Mouse (Mus musculus): ENCODE results near the gene Gck. TPM values are rescaled to one million over a fixed set of nuclear protein-coding genes. Genes with fewer than 3 reads are reported as not detected.

Gene Gck
- total and polyA plus RNA-seq, 2 experiments from 2014 or later, result 7.7 to 13.2 TPM

- H3K36me3 ChIP-seq (ENCODE audit: insufficient read depth, low read length), result no peaks in the 10 kb centered on the region
- no peak for TF ChIP-seq CTCF (IDR thresholded peaks at IDR 0.05)
- no peak overlapping the region for H3K9ac ChIP-seq (replicated peaks; ENCODE audit: low read length, poor library complexity, severe bottlenecking)
- H3K4me3 ChIP-seq (ENCODE audit: low read depth, low read length), result no peak overlapping the region
- no peak overlapping the region for H3K4me2 ChIP-seq (ENCODE audit: low read depth, low read length, poor library complexity, severe bottlenecking)
- H3K27me3 ChIP-seq (ENCODE audit: insufficient read depth, low read length), result peaks cover 26% of the 10 kb centered on the region
- no peak overlapping the region for H3K27ac ChIP-seq (ENCODE audit: low read depth, low read length)
- no peak for ATAC-seq (ENCODE audit: low FRiP score)
- H3K9me3 ChIP-seq (ENCODE audit: low read length), result no peaks in the 10 kb centered on the region
- DNase-seq (ENCODE audit: low spot score), result no peak
- WGBS, result 87% methylated on average over 13 of the region's 13 CpGs
- H3K4me1 ChIP-seq (ENCODE audit: insufficient read depth, low read length), result no peaks in the 10 kb centered on the region
Observed at GRCm38 (mm10) chr11:5859883-5860550, 89.9 kb downstream of the Gck start.

DNA sequence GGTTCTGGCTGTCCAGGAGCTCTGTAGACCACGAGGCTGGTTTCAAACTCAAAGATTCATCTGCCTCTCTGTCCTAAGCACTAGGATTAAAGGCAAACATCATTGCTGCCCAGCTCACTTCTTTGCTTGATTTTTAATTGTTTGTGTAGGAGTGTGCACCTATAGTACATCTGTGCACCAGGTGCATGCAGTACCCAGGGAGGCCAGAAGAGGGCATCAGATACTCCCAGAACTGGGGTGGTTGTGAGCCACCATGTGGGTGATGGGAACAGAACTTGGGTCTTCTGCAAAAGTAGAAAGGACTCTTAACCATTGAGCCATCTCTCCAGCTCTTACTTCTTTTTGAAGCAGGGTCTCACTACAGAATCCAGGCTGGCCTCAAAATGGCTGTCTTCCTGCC, 91.2 kb downstream of the Gck start:
- WGBS, result 93% methylated on average over 1 of the region's 1 CpGs
- Histone ChIP-seq H3K4me3 (ENCODE audit: low read depth, low read length) (no peak overlapping the region), H3K27me3 (ENCODE audit: insufficient read depth, low read length) (peaks cover 26% of the 10 kb centered on the region), H3K4me2 (ENCODE audit: low read depth, low read length, poor library complexity, severe bottlenecking) (no peak overlapping the region), H3K4me1 (ENCODE audit: insufficient read depth, low read length) (no peaks in the 10 kb centered on the region), H3K36me3 (ENCODE audit: insufficient read depth, low read length) (no peaks in the 10 kb centered on the region), H3K9me3 (ENCODE audit: low read length) (no peaks in the 10 kb centered on the region), H3K9ac (replicated peaks; ENCODE audit: low read length, poor library complexity, severe bottlenecking) (no peak overlapping the region), H3K27ac (ENCODE audit: low read depth, low read length) (no peak overlapping the region)
- TF ChIP-seq CTCF (IDR thresholded peaks at IDR 0.05), result peak; percentile 30
- DNase-seq (ENCODE audit: low spot score), result no peak
- ATAC-seq (ENCODE audit: low FRiP score), result no peak

DNA sequence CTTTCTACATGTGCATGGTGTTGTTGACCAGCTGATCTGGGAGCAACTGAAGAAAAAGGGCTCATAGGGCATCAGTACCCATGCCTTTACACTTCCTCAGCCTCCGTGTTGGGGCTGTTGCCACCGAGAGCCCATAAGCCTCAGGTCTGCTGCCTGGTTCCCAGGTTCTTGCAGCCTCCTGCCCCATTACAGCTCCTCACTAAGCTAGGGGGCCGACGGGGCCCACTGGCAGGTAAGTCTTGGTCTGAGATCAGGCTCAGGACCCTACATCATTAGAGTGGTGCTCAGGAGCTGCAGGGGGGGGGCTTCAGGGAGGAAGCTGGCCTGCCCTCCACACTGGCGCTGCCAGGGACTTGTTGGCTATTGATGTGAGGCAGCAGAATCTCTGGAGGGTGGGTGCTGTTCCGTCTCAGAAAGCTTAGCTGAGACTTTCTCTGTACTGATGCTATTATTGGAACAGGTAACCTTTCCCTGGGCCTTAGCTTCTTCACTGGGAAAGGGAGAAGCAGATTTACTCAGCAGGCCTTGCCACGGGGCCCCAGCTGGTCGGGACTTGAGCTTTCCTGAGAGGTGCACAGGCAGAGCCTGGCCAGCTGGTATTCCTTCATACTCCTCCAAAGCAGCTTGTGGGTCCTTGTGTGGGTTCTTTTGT, 93.3 kb downstream of the Gck start:
- peaks cover 14% of the 10 kb centered on the region for H3K27me3 ChIP-seq (ENCODE audit: insufficient read depth, low read length)
- no peaks in the 10 kb centered on the region for H3K36me3 ChIP-seq (ENCODE audit: insufficient read depth, low read length)
- no peak for DNase-seq (ENCODE audit: low spot score)
- 78% methylated on average over 8 of the region's 8 CpGs for WGBS
- ATAC-seq (ENCODE audit: low FRiP score), result no peak
- no peak overlapping the region for H3K27ac ChIP-seq (ENCODE audit: low read depth, low read length)
- H3K4me3 ChIP-seq (ENCODE audit: low read depth, low read length), result no peak overlapping the region
- no peak overlapping the region for H3K4me2 ChIP-seq (ENCODE audit: low read depth, low read length, poor library complexity, severe bottlenecking)
- no peak overlapping the region for H3K9ac ChIP-seq (replicated peaks; ENCODE audit: low read length, poor library complexity, severe bottlenecking)
- H3K4me1 ChIP-seq (ENCODE audit: insufficient read depth, low read length), result no peaks in the 10 kb centered on the region
- TF ChIP-seq CTCF (IDR thresholded peaks at IDR 0.05), result no peak
- no peaks in the 10 kb centered on the region for H3K9me3 ChIP-seq (ENCODE audit: low read length)

DNA sequence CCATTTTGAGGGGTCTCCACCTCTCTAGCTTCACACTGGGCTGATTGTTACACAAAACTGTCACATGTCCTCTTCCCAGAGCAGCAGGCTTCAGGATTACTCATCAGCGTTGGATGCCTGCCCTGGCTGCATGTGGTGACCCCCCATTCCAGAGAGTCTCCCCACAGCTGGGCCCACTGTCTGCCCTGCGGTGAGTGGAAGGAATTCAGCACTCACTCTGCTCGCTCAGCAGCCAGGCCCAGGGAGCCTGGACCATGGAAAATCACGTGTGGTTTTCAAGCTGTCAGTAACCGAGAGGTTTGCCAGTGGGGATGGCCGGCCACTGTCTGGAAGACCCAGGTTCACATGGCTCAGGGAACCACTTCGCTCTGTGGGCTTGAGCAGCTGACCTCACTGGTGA, 94.0 kb downstream of the Gck start:
- DNase-seq (ENCODE audit: low spot score), result peak; percentile 63
- Histone ChIP-seq H3K27ac (ENCODE audit: low read depth, low read length) (no peak overlapping the region), H3K36me3 (ENCODE audit: insufficient read depth, low read length) (no peaks in the 10 kb centered on the region), H3K4me2 (ENCODE audit: low read depth, low read length, poor library complexity, severe bottlenecking) (no peak overlapping the region), H3K4me1 (ENCODE audit: insufficient read depth, low read length) (no peaks in the 10 kb centered on the region), H3K4me3 (ENCODE audit: low read depth, low read length) (no peak overlapping the region), H3K9ac (replicated peaks; ENCODE audit: low read length, poor library complexity, severe bottlenecking) (no peak overlapping the region), H3K27me3 (ENCODE audit: insufficient read depth, low read length) (peaks cover 7% of the 10 kb centered on the region; the same call in 1 of the 2 replicates), H3K9me3 (ENCODE audit: low read length) (no peaks in the 10 kb centered on the region)
- WGBS, result 42% methylated on average over 7 of the region's 7 CpGs
- peak; percentile 52; the same call in 1 of the 2 replicates for ATAC-seq (ENCODE audit: low FRiP score)
- TF ChIP-seq CTCF (IDR thresholded peaks at IDR 0.05), result no peak

GRCm38 (mm10) chr11:5855481-5855880, 94.4 kb downstream of the Gck start:
- Histone ChIP-seq H3K9me3 (ENCODE audit: low read length) (no peaks in the 10 kb centered on the region), H3K27ac (ENCODE audit: low read depth, low read length) (no peak overlapping the region), H3K27me3 (ENCODE audit: insufficient read depth, low read length) (0 out of 2 replicates have a peak, but pooled peaks cover 3% of the 10 kb centered on the region), H3K4me2 (ENCODE audit: low read depth, low read length, poor library complexity, severe bottlenecking) (no peak overlapping the region), H3K36me3 (ENCODE audit: insufficient read depth, low read length) (no peaks in the 10 kb centered on the region), H3K4me3 (ENCODE audit: low read depth, low read length) (no peak overlapping the region), H3K4me1 (ENCODE audit: insufficient read depth, low read length) (no peaks in the 10 kb centered on the region), H3K9ac (replicated peaks; ENCODE audit: low read length, poor library complexity, severe bottlenecking) (no peak overlapping the region)
- no peak for TF ChIP-seq CTCF (IDR thresholded peaks at IDR 0.05)
- peak; percentile 8 for DNase-seq (ENCODE audit: low spot score)
- ATAC-seq (ENCODE audit: low FRiP score), result no peak

- no peak overlapping the region for H3K4me3 ChIP-seq (ENCODE audit: low read depth, low read length)
- no peaks in the 10 kb centered on the region for H3K9me3 ChIP-seq (ENCODE audit: low read length)
- no peaks in the 10 kb centered on the region for H3K4me1 ChIP-seq (ENCODE audit: insufficient read depth, low read length)
- H3K27ac ChIP-seq (ENCODE audit: low read depth, low read length), result no peak overlapping the region
- DNase-seq (ENCODE audit: low spot score) (no peak), ATAC-seq (ENCODE audit: low FRiP score) (no peak)
- 48% methylated on average over 1 of the region's 1 CpGs for WGBS
- no peak overlapping the region for H3K9ac ChIP-seq (replicated peaks; ENCODE audit: low read length, poor library complexity, severe bottlenecking)
- no peaks in the 10 kb centered on the region for H3K36me3 ChIP-seq (ENCODE audit: insufficient read depth, low read length)
- no peak overlapping the region for H3K4me2 ChIP-seq (ENCODE audit: low read depth, low read length, poor library complexity, severe bottlenecking)
- TF ChIP-seq CTCF (IDR thresholded peaks at IDR 0.05), result no peak
- H3K27me3 ChIP-seq (ENCODE audit: insufficient read depth, low read length), result no peaks in the 10 kb centered on the region; the same call in 1 of the 2 replicates
Observed at GRCm38 (mm10) chr11:5852314-5852713, 97.6 kb downstream of the Gck start.

Measured in midbrain, postnatal 0 days (tissue).